Comparison of ENCODE assay signal across 8 mouse cellular contexts in genomic region chr3:68676831-68677303, GRCm38 (mm10). TPM values are rescaled to one million over a fixed set of nuclear protein-coding genes. Genes with fewer than 3 reads are reported as not detected.
DNase-seq lines count a peak whose midpoint lies in the region; ATAC-seq and TF ChIP-seq lines count a peak whose summit lies in the region.

No protein-coding gene starts in this region.

- no peaks in the 10 kb centered on the region for H3K4me1 ChIP-seq in midbrain, postnatal 0 days (ENCODE audit: insufficient read depth, low read length)
- H3K4me1 ChIP-seq in midbrain, embryonic 10.5 days, result peaks cover 8% of the 10 kb centered on the region; the same call in 1 of the 2 replicates
- H3K4me1 ChIP-seq in lung, embryonic 16.5 days (replicated peaks; ENCODE audit: control insufficient read depth, insufficient read depth, low read length), result peaks cover 12% of the 10 kb centered on the region

- no peaks in the 10 kb centered on the region for H3K36me3 ChIP-seq in midbrain, postnatal 0 days (ENCODE audit: insufficient read depth, low read length)
- H3K36me3 ChIP-seq in midbrain, embryonic 10.5 days, result no peaks in the 10 kb centered on the region
- no peaks in the 10 kb centered on the region for H3K36me3 ChIP-seq in lung, embryonic 16.5 days (ENCODE audit: control insufficient read depth, insufficient read depth, low read length)

- no peak for TF ChIP-seq POLR2A in brain, embryonic 14.5 days (IDR thresholded peaks at IDR 0.05; ENCODE audit: borderline replicate concordance, extremely low read depth, insufficient read depth, insufficient read length, poor library complexity, severe bottlenecking)

- peak overlapping the region; percentile 12; the same call in 1 of the 2 replicates for H3K4me2 ChIP-seq in midbrain, postnatal 0 days (ENCODE audit: low read depth, low read length, poor library complexity, severe bottlenecking)
- H3K4me2 ChIP-seq in lung, embryonic 16.5 days (ENCODE audit: low read depth, low read length), result peak overlapping the region; percentile 56

- no peak for DNase-seq in midbrain, postnatal 0 days (ENCODE audit: low spot score)
- DNase-seq in midbrain, embryonic 10.5 days (ENCODE audit: low spot score), result no peak
- DNase-seq in brain, embryonic 14.5 days (ENCODE audit: low read depth), result peak; percentile 22
- peak; percentile 57 to 63 for DNase-seq in heart, adult 9 months (ENCODE audit: low spot score in 2 of 2)
- DNase-seq in layer of hippocampus, adult 9-11 months, result peak; percentile 88
- peak; percentile 19 for DNase-seq in spleen, adult 12 weeks (ENCODE audit: low spot score)
- no peak for DNase-seq in cerebellum, postnatal 14 days

- no peak overlapping the region for H3K9ac ChIP-seq in midbrain, postnatal 0 days (replicated peaks; ENCODE audit: low read length, poor library complexity, severe bottlenecking)
- H3K9ac ChIP-seq in lung, embryonic 16.5 days (ENCODE audit: low read length), result peak overlapping the region; percentile 42

- no peaks in the 10 kb centered on the region for H3K27me3 ChIP-seq in midbrain, postnatal 0 days (ENCODE audit: insufficient read depth, low read length)
- no peaks in the 10 kb centered on the region for H3K27me3 ChIP-seq in midbrain, embryonic 10.5 days (ENCODE audit: low read depth, poor library complexity, severe bottlenecking)
- H3K27me3 ChIP-seq in lung, embryonic 16.5 days (ENCODE audit: control insufficient read depth, insufficient read depth, low read depth, low read length), result no peaks in the 10 kb centered on the region

- no peak overlapping the region for H3K4me3 ChIP-seq in midbrain, postnatal 0 days (ENCODE audit: low read depth, low read length)
- no peak overlapping the region for H3K4me3 ChIP-seq in midbrain, embryonic 10.5 days
- peak overlapping the region; percentile 36 for H3K4me3 ChIP-seq in lung, embryonic 16.5 days (ENCODE audit: low read length)

- ATAC-seq in midbrain, postnatal 0 days (ENCODE audit: low FRiP score), result no peak
- ATAC-seq in lung, embryonic 16.5 days (ENCODE audit: low read depth), result peak; percentile 98

- 48% methylated on average over 17 of the region's 17 CpGs for WGBS in midbrain, postnatal 0 days
- 46% methylated on average over 17 of the region's 17 CpGs for WGBS in midbrain, embryonic 10.5 days
- WGBS in lung, embryonic 16.5 days, result 2% methylated on average over 17 of the region's 17 CpGs

- H3K27ac ChIP-seq in midbrain, postnatal 0 days (ENCODE audit: low read depth, low read length), result no peak overlapping the region
- no peak overlapping the region for H3K27ac ChIP-seq in midbrain, embryonic 10.5 days (replicated peaks)
- H3K27ac ChIP-seq in lung, embryonic 16.5 days (ENCODE audit: low read length), result peak overlapping the region; percentile 91

- H3K9me3 ChIP-seq in midbrain, postnatal 0 days (ENCODE audit: low read length), result no peaks in the 10 kb centered on the region
- H3K9me3 ChIP-seq in midbrain, embryonic 10.5 days (replicated peaks), result no peaks in the 10 kb centered on the region
- H3K9me3 ChIP-seq in lung, embryonic 16.5 days (ENCODE audit: control insufficient read depth, low read length), result no peaks in the 10 kb centered on the region

- no peak for TF ChIP-seq CTCF in midbrain, postnatal 0 days (IDR thresholded peaks at IDR 0.05)
- TF ChIP-seq CTCF in brain, embryonic 14.5 days (IDR thresholded peaks at IDR 0.05; ENCODE audit: borderline replicate concordance, extremely low read depth, insufficient read depth, insufficient read length), result no peak

RNA-seq across cellular contexts. Expression of gene Il12a, which starts 13.6 kb away (rescaled TPM):
- total RNA-seq in midbrain, postnatal 0 days (2014; rRNA removed), result 1.5 TPM in 1 of 2 replicates, not detected in the other
- polyA plus RNA-seq in midbrain, postnatal 0 days (2015; fragmentation: Nextera tagmentation; extraction: Ambion mirVana), result not detected in 2 replicates
- polyA plus RNA-seq in midbrain, embryonic 10.5 days (2016; fragmentation: Nextera tagmentation; extraction: Ambion mirVana), result not detected in 2 replicates
- not detected in 2 replicates for polyA plus RNA-seq in brain, embryonic 14.5 days (2012; rRNA removed)
- polyA plus RNA-seq in lung, embryonic 16.5 days (2015; fragmentation: Nextera tagmentation; extraction: Ambion mirVana), result 0.33 TPM in 2 replicates

Comparison
In these comparisons a context has a peak if more than half of its experiments do, and no peak if none do; other contexts are left out.
1. DNase-seq: peak in brain, embryonic 14.5 days (single experiment), heart, adult 9 months (2 of 2), layer of hippocampus, adult 9-11 months (single experiment) and spleen, adult 12 weeks (single experiment); none in midbrain, postnatal 0 days (single experiment), midbrain, embryonic 10.5 days (single experiment) and cerebellum, postnatal 14 days (0 of 2).